Mouse (Mus musculus) frontal cortex, adult (tissue): Measurements from ENCODE around the gene Fem1a.

Experiments
- ATAC-seq: cut with Nextera tagmentation; 2 replicates; pipeline ENCODE4 v1.9.2; 2017; ENCODE audit warnings: mild to moderate bottlenecking, moderate library complexity, mixed read lengths; ENCODE audit not compliant: low TSS enrichment

Fem1a gene

DNA sequence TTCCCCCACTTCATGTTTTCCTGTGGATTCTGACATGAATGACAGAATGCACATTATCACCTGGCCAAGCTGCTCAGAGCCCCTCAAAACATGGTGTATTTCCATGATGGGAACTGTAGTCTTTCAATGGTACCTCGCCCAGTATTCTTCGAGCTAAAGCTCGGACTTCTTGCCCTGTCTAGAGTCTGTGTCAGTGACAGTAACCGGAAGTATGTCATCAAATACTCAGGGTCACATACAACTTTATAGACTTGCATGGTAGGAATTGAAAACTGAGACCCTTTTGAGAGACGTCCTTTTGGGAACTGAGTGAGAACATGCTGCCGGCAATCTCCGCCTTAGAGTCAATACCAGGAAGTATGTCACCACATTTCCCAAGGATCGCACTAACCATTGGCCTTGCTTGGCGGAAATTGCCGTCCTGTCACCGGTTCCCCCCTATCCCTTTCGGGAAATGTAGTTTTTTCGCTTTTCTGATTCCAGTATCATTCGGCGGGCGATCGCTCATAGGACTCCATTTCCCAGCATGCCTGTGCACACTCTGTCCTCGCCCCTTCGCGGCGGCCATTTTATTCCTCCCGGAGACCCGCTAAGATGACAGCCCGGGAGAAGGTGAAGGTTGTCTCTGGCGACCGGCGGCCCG lies at the start of gene Fem1a:
TSS of gene Fem1a (plus strand) at position 572 of the 643 bp plus-strand sequence.
- ATAC-seq, result peak; percentile 82

DNA sequence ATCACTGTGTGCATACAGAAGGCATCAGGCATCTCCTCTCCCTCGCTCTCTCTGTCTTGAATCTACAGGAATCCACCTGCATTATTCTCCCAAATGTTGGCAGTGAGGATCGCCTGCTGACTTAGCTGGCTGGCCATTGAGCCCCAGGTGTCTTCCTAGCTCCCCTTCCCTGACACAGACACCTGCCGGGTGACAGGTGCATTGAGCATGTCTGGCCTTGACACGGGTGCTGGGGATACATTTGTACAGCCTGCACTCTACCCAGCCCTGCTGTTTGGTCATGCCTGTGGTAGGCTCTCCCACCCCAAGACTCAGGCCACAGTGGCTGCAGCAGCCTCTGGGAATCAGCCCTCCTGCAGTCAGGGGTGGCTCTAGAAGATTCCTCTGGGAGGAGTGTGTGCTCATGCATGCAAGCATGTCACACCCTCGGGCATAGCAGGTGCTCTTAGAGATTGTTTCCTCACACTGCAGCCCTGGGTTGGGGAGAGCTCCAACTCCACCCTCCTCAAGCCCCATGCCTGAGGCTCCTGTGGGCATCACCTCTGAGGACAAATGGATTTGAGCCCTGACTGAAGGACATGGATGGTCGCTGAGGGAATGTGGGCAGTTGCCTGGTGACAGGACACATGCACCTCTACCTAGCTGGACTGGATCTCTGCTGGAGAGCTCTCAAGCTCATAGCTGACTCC lies 49.5 kb upstream of the Fem1a start:
- no peak for ATAC-seq

GRCm38 (mm10) chr17:56207963-56208530 lies 48.6 kb upstream of the Fem1a start:
- no peak for ATAC-seq

DNA sequence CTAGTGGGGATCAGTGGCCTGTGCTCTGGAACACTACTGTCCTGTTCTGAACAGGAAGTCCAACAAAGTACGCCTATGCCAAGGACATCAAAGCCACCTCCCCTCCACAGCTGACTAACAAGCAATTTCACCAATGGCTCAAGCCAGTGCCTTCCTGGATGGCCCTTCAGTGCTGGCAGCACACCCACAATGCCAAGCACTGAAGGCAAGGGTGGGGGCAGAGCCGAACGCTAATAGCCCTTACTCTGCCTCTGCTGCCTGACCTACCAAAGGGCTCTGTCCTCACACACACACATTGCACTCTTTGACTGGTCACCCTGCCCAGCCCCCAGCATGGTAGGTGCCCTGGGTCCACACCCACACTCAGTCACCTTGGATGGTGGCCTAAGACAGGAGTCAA lies 47.8 kb upstream of the Fem1a start:
- ATAC-seq, result no peak

- no peak for ATAC-seq
Observed at GRCm38 (mm10) chr17:56211090-56211489, 45.5 kb upstream of the Fem1a start.

GRCm38 (mm10) chr17:56212676-56213075 lies 43.9 kb upstream of the Fem1a start:
- ATAC-seq, result no peak

DNA sequence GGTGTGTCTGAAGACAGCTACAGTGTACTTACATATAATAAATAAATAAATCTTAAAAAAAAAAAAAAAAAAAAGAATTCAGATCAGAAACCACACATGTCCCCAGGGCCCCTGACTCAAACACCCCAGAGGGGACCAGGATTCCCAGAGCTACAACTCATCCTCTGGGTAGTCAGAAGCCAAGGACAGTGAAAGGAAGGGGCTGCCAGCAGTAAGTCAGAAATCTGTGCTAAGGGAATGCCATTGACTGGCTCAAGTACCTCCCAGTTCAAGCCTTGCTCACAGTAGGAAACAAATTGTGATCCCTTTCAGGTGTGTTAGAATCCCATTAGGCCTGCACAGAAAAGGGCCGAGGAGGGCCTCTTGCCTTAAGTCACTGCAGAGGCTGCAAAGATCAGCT lies 42.4 kb upstream of the Fem1a start:
- no peak for ATAC-seq

DNA sequence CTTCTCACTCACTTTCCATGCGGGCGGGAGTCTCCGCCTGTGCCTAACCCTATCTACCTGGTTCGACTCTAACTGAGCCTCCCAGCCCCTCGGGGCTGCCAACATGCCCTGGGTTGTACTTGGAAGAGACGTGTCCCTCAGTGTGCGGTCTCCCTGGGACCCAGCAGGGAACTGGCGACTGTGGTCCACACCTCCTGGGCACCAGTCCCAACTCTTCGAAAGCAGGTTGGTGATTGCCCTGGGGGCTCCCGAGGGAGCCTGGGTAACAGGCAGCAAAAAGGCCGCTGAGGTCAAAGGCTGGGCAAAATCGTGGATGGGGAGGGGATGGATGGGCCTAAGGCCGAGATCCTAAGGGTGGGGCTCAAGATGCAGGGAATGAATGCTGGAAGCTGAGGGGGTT lies 38.9 kb upstream of the Fem1a start:
- no peak for ATAC-seq

DNA sequence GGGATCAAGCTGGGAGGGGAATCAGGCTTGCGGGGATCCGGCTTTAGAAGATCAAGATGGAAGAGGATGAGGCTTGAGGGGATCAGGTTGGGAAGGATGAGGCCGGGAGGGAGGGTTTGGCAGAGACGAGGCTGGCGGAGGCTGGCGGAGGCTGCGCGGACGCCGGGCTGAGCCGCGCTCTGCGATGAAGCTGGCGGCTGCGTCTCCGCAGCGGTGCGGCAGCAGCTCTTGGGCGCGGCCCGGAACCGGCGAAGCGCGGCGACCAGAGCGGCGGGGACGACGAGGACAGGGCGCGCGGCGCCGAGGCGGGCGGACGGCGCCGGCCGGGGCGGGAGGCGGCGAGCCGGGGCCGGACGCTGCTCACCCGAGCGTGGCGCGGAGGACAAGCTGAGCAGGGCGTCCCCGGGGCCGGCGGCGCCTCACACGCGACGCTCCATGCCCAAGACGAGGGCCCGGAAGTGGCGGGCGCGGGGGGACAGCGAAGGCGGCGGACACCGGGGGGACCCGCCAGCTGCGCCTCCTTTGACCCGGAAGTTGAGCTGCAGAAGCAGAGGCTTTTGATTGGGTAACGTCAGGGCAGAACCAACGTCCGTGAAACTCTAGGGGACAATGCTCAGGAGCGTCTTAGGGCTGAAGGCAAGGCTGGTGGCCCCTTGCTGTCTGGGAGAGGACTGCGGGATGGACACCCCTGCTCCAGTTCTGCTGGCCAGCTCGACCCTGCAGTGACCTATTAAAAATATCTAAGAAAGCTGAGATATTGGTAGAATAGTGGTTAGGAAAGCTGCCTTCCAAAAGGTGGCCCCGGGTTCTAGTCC lies 38.0 kb upstream of the Fem1a start, which contains the start of gene Dpp9:
TSS of gene Dpp9 (minus strand) at position 529 of the 815 bp plus-strand sequence.
- peak; percentile 98 for ATAC-seq

- no peak for ATAC-seq
Observed at GRCm38 (mm10) chr17:56219251-56219650, 37.4 kb upstream of the Fem1a start.

DNA sequence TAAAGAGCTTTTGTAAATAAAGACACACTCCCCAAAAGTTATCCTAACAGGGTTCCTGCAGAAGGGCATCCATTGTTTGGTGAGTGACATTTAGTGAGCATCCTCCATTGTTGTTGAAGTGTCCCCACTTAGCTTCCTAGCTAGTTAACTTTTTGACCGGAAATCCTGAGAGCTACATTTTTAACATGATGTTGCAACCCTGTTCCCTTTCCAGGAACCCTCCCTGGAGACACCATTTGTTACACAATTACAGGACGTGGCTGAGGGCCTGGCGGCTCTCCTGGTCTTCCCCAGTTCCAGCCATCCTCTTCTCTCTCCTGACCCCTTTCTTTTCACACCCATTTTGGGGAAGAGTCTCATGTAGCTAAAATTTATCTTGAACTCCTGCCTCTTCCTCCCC lies 36.8 kb upstream of the Fem1a start:
- ATAC-seq, result no peak

DNA sequence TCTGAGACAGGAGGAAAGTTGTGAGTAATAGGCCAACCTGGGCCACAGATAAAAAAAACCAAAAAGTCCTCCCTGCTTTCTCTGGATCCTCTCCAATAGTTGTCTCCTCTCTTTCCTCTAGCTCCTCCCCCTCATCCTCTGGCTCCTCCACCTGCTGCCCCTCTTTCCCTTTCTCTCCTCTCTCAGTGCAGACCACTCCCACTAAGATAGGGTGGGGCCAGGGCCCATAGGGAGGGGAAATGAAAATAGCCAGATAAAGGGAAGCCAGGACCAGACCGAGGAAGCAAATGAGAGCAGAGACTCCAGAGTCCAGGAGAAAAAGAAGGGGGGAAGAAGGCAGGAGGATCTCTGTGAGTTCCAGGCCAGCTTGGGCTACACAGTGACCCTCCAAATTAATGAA lies 31.7 kb upstream of the Fem1a start:
- ATAC-seq, result no peak

GRCm38 (mm10) chr17:56226566-56226965 lies 30.0 kb upstream of the Fem1a start:
- peak; percentile 46; the same call in 1 of the 2 replicates for ATAC-seq

- peak; percentile 71 for ATAC-seq
Observed at GRCm38 (mm10) chr17:56229943-56230342, 26.7 kb upstream of the Fem1a start.

GRCm38 (mm10) chr17:56233389-56233788 lies 23.2 kb upstream of the Fem1a start:
- ATAC-seq, result peak; percentile 8; the same call in 1 of the 2 replicates

DNA sequence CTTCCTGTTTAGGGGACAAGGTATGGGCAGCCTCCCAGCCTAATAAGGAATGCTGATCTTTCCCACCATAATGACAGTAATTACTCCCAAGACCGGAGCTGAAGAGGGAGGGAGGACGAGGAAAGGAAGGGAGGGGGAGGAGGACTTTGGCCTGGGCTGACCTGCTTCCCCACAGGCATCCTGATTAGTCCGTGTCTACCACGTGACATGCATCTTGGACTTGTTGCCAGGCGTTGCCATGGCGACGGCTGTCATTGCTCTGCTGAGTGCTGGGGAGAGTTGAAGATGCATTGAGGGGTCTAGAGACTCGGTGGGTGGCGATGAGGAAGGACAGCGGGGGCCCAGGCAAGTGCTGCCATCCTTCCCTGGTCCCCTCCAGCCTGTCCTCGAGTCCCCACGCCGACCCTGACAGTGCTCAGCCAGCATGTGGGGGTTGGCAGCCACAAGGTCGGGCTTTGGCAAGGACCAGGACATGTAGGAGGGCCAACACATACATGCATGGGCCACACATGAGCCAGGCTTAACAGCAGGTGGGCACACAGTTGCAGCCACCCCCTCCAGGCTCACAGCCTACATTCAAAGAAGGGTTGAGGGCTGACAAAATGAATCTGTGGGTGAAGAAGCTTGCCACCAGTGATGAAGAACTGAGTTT lies 22.7 kb upstream of the Fem1a start:
- peak; percentile 86 for ATAC-seq

GRCm38 (mm10) chr17:56241541-56242401 lies 14.8 kb upstream of the Fem1a start:
- peak; percentile 95 for ATAC-seq

DNA sequence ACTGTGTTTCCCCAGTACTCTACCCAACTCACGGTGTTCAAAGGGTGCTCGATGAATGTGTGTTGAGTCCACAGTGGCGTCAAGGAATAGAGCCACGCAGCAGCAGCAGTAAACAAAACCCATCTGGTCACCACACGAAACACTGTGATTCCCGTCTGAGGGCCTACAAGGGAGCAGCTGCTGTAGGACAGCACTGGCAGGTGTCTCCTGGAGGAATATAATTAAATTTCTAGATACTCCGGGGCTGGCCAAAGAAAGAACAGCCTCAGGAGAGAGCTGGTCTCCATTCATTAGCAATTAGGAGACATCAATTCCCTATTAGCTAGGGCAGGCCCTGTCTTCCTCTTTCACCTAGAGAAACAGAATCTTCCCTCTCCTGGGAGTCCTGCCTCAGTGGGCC lies 11.0 kb upstream of the Fem1a start:
- no peak for ATAC-seq

- peak; percentile 64 for ATAC-seq
Observed at GRCm38 (mm10) chr17:56251136-56251829, 5.3 kb upstream of the Fem1a start.

- ATAC-seq, result no peak
Observed at GRCm38 (mm10) chr17:56254695-56255094, 1.9 kb upstream of the Fem1a start.
